Mouse (Mus musculus): ENCODE measurements around the gene Rnf186.

Gene Rnf186

GRCm38 (mm10) chr4:139001026-139001425 lies 34.1 kb downstream of the Rnf186 start:
- in situ Hi-C loops (cut with MboI; ENCODE audit: low pct_unique_long_range_greater_than_20kb in 1 of 2, low sequenced_read_pairs in 2 of 2, unreplicated experiment in 1 of 2): loop anchor here in 1 of 2 experiments (5.0 kb wide), 1 partner anchor 74 kb away; no protein-coding TSS in a partner anchor

GRCm38 (mm10) chr4:139001433-139001832 lies 34.5 kb downstream of the Rnf186 start:
- in situ Hi-C loops (cut with MboI; ENCODE audit: low pct_unique_long_range_greater_than_20kb in 1 of 2, low sequenced_read_pairs in 2 of 2, unreplicated experiment in 1 of 2): loop anchor here in 1 of 2 experiments (5.0 kb wide), 1 partner anchor 74 kb away; no protein-coding TSS in a partner anchor

- in situ Hi-C loops (cut with MboI; ENCODE audit: low pct_unique_long_range_greater_than_20kb in 1 of 2, low sequenced_read_pairs in 2 of 2, unreplicated experiment in 1 of 2): loop anchor here in 1 of 2 experiments (5.0 kb wide), 1 partner anchor 77 kb away; no protein-coding TSS in a partner anchor
Observed at GRCm38 (mm10) chr4:139004067-139004466, 37.2 kb downstream of the Rnf186 start.

- in situ Hi-C loops (cut with MboI; ENCODE audit: low pct_unique_long_range_greater_than_20kb in 1 of 2, low sequenced_read_pairs in 2 of 2, unreplicated experiment in 1 of 2): no loop called here
Observed at GRCm38 (mm10) chr4:139005214-139005613, 38.3 kb downstream of the Rnf186 start.

- in situ Hi-C loops (cut with MboI; ENCODE audit: low pct_unique_long_range_greater_than_20kb in 1 of 2, low sequenced_read_pairs in 2 of 2, unreplicated experiment in 1 of 2): no loop called here
Observed at GRCm38 (mm10) chr4:139007353-139007752, 40.4 kb downstream of the Rnf186 start.

- in situ Hi-C loops (cut with MboI; ENCODE audit: low pct_unique_long_range_greater_than_20kb in 1 of 2, low sequenced_read_pairs in 2 of 2, unreplicated experiment in 1 of 2): no loop called here
Observed at GRCm38 (mm10) chr4:139007981-139008536, 41.1 kb downstream of the Rnf186 start.

- in situ Hi-C loops (cut with MboI; ENCODE audit: low pct_unique_long_range_greater_than_20kb in 1 of 2, low sequenced_read_pairs in 2 of 2, unreplicated experiment in 1 of 2): no loop called here
Observed at GRCm38 (mm10) chr4:139011201-139011702, 44.3 kb downstream of the Rnf186 start.

GRCm38 (mm10) chr4:139013281-139013680 lies 46.4 kb downstream of the Rnf186 start:
- in situ Hi-C loops (cut with MboI; ENCODE audit: low pct_unique_long_range_greater_than_20kb in 1 of 2, low sequenced_read_pairs in 2 of 2, unreplicated experiment in 1 of 2): no loop called here

GRCm38 (mm10) chr4:139014793-139015192 lies 47.9 kb downstream of the Rnf186 start:
- in situ Hi-C loops (cut with MboI; ENCODE audit: low pct_unique_long_range_greater_than_20kb in 1 of 2, low sequenced_read_pairs in 2 of 2, unreplicated experiment in 1 of 2): no loop called here

All from mouse embryonic stem cell (cell line).